Mouse (Mus musculus) cerebellum, postnatal 25 days (tissue): ENCODE data around the gene Cul3.

Experiments used
- DNase-seq, 2 experiments: peaks; one replicate each; pipeline ENCODE4 v3.0.0; 2021; ENCODE audit warnings: mixed read lengths in 2 of 2

Gene Cul3

DNA sequence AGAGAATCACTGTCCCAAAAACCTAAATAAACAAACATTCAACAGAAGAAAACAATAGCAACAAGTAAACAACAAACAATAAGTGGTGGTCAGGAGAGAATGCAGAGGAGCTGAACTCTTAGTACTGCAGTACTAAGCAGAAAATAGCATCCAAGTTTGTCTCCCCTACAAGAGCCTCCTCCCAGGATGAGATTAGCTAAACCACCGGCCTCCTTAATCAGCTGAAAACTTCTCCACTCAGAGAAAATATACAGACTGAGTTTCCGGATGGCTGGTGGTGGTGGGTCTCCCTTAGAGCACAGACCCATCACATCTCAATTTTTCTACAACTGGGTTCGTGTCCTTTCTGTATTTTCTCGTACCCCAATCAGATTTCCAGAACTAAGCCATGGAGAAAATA lies 47.0 kb downstream of the Cul3 start:
- no peak for DNase-seq

DNA sequence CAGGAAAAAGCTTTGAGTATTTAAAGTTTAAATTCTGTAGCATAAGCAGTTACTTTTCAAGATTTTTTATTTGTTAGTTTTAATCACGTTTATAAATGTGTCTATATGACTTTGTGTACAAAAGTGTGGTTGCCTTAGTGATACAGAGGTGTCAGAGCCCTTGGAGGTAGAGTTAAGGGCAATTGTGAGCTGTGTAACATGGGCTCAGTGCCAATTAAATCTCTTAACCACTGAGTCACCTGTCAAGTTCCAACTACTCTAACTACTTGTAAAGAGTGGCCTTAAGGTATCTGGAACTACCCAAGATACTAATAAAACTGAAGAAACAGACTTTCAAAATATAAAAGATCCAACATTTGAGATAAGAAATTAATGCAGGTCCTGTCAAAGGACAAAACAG lies 61.5 kb downstream of the Cul3 start:
- no peak for DNase-seq

GRCm38 (mm10) chr1:80260443-80260842 lies 79.8 kb downstream of the Cul3 start:
- DNase-seq, result peak in 1 of 2 experiments; percentile 12

- no peak for DNase-seq
These were observed 81.6 kb downstream of the Cul3 start for GRCm38 (mm10) chr1:80258632-80259031.

DNA sequence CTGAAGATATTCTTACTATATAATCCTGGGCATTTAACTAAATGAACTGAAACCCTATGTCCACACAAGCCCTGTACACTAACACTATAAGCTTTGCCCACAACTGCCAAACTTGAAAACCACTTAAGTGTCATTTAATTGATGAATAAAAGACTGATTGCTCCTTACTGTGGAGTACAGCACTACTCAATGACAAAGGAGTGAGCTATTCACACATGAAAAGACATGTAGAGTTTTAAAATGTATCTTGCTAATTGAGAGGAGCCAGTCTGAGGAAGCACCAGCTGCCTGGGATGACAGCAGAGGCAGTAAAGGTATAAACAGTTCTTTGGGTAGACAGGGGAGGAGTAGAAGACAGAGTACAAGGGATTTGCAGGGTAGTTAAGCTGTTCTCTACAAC lies 87.0 kb downstream of the Cul3 start:
- no peak for DNase-seq

GRCm38 (mm10) chr1:80250247-80250646 lies 90.0 kb downstream of the Cul3 start:
- DNase-seq, result no peak

GRCm38 (mm10) chr1:80247131-80247530 lies 93.1 kb downstream of the Cul3 start:
- DNase-seq, result no peak

DNA sequence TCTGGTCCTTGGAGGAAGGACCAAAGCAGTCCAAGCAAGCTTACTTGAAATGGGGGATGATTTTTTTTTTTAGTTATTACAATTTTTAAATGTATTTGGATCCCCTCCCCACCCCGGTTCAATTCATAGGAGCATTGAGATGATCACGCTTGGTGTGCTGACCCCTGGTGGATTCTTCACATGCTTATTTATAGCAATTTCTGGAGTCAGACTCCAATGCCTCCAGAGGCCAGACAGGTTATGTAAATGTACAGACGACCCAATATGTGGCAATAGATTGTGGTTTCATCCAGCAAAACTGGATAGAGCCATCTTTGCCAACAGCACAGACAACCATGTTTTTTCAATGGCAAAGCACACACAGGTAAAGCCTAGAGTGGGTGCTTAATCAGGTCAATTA lies 96.2 kb downstream of the Cul3 start:
- DNase-seq, result no peak

- DNase-seq, result no peak
These were observed 98.7 kb downstream of the Cul3 start for GRCm38 (mm10) chr1:80241579-80241978.

DNA sequence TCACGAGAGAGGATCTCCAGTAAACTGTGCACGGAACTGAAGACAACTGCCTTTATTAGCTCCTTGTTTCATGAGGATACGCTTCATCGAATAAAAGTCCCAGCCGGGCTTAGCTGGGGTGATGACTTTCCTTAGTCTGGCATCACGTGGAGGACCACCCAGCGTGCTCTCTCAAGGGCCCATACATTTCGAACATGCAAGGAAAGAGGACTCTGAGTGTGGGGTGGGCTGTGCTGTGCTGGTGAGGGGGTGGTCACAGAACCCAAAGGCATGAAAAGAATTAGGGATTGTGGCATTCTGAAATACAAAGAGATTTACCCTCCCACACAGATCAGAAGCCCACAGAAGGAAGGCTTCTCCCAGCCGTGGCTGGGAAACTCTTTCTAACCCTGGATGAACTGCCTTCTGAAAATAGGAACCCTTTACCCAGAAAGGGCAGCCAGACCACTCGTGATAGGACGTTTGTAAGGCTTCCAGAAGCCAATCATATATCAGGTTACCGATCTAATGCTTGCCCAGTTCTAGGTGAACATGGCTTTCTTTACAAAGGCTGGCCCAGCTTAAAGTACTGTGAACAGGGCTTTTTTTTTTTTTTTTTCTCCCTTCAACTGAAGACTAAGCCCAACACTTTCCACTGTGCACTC lies 100.1 kb downstream of the Cul3 start:
- no peak for DNase-seq

DNA sequence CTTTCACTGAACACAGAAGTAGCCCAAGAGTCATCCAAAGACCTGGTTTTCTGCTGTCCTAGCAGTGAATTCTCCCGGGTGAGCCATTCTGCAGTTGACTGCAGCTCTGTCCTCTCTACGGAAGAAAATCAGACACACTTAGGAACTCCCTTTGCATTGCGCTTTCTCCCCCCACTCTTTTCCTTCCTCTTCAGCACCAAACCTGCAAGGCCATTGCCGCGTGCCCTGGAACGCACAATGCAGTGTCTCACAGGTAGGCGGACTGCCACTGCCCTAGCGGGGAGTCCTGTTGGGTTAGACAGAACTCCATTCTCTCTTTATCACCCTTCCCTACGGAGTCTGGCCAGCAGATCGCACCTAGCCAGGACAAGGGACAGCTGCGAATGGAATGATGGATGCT lies 100.8 kb downstream of the Cul3 start:
- DNase-seq, result no peak

- no peak for DNase-seq
These were observed 103.2 kb downstream of the Cul3 start for GRCm38 (mm10) chr1:80236951-80237702.

DNA sequence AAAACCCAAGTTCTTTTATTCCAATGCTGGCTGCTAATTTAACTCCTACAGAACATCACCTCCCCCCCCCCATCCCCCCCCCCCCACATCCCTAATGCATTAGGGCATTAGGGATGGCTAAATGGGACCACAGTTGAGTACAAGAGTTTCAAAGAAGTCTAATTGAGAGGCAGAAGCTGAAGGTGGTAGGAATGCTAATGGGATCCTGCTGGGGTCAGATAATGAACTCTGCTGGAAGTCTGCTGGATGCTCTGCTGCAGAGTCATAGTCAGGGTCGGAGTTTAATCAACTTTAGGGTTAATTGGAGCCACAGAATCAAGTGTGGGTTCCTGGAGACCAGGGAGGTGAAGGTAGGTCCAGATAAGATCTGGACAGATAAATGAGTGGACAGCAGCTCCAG lies 104.2 kb downstream of the Cul3 start:
- no peak for DNase-seq

GRCm38 (mm10) chr1:80230612-80231011 lies 109.7 kb downstream of the Cul3 start:
- DNase-seq, result no peak

- peak in 1 of 2 experiments; percentile 12 for DNase-seq
These were observed 115.4 kb downstream of the Cul3 start for GRCm38 (mm10) chr1:80224839-80225412.

DNA sequence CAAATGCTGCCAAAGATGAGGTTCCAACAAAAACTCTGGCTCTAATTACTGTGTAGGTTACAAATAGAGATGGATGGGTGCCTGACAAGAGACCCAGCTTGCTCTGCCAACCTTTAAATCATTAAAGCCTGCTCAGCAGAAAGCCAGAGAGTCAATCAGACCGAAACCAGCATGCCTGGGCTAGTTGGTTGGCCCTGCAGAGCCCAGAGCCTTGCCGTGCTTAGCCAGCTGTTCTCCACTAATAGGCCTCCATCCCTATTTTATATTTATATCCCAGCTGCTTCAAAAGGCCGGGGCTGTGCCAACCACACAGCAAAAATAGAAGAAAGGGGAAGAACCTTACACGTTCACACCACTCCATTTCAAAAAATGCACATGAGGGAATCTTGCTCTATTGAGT lies 119.1 kb downstream of the Cul3 start:
- no peak for DNase-seq

DNA sequence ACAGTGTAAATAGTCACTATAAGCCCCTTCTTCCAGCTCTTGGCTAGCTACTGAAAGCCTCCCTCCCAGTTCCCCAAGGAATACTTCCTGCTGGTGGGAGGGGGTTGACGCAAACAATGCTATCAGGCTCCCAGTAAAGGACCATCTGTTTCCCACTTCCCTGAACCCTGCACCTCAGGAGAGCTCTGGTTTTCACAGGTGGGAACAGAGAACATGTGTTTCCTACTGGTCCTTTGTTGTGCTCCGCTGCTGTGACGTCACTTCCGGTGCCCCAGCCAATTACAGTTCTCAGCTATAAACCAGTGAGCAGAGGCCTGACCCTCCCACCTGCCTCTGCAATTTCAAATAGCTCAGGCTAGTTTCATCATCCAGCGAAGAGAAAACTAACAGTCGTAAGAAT lies 122.0 kb downstream of the Cul3 start, which contains the start of gene Fam124b:
Fam124b (minus strand) TSS at position 206 of the 400 bp plus-strand sequence.
- no peak for DNase-seq
